Mouse (Mus musculus) stomach, postnatal 0 days (tissue): ENCODE results near the gene Kcna3.

Experiments used
- CTCF ChIP-seq: IDR thresholded peaks from 2 replicates; pipeline ENCODE4 v1.5.1; 2016; ENCODE audit warnings: antibody characterized with exemption, low read depth, mild to moderate bottlenecking, moderate library complexity
- EP300 ChIP-seq: optimal IDR thresholded peaks from 2 replicates; pipeline ENCODE3; 2016; ENCODE audit warnings: antibody characterized with exemption

DNA sequence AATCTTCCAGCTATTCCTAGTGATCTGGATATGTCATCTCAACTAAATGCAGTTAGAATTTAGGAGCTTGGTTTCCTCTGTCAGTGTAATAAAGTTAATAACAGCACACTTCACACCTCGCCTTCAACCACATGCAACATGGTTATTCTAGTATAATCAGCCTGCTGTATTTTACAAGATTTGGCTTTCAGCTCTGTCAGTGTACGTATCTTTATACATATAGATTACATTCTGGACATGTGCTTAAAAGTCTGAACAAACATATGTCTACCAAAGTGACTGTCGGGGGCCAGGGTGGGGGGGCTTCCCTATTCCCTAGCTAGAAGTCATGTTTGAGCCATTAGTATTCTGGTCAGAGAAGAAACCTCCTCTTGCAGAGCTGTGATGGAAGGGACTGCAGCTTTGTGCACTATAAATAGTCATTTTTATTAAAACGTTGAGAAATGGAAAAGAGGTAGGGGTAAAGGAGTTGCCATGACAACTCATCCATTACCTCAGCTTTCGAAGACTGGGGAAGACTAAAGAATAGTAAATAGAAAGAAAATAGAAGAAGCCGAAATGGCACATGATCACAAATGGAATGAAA is 29.6 kb downstream of the Kcna3 start:
- TF ChIP-seq CTCF (no peak), EP300 (no peak)
